Mouse (Mus musculus): Measurements from ENCODE around the gene Zhx3. TPM values are rescaled to one million over a fixed set of nuclear protein-coding genes. Genes with fewer than 3 reads are reported as not detected.

Gene Zhx3
- polyA plus RNA-seq, 1 experiment from 2014 or later, result 9.8 TPM

DNA sequence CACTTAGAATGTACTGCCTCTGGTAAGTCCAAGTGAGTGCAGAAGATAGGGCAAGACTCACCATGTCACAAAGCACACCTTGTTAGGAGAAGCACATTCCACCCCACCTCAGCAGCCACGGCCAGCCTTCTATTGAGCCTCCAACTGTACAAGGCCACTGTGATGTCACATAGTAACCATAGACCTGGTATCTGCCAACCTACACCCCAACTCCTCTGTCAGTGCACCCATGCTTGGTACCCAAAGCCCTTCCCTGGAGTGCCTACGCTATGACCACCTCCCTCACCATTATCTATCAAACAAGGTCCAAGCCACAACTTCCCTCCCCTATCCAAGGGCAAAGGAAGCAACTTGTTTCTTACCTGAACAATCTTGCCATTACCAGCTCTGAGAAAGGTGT lies 103.8 kb downstream of the Zhx3 start:
- H3K27me3 ChIP-seq (ENCODE audit: control insufficient read depth, insufficient read depth, low read length), result no peaks in the 10 kb centered on the region
- peaks cover 6% of the 10 kb centered on the region; the same call in 1 of the 2 replicates for H3K36me3 ChIP-seq (ENCODE audit: control insufficient read depth, insufficient read depth, low read length)
- no peaks in the 10 kb centered on the region for H3K9me3 ChIP-seq (ENCODE audit: control insufficient read depth, low read depth, low read length)
- ATAC-seq (ENCODE audit: insufficient number of reproducible peaks, insufficient read depth, low FRiP score, low read depth), result no peak
- no peak overlapping the region for H3K27ac ChIP-seq (ENCODE audit: low read length)
- no peaks in the 10 kb centered on the region for H3K4me1 ChIP-seq (ENCODE audit: control insufficient read depth, insufficient read depth, low read length)
- no peak overlapping the region for H3K4me2 ChIP-seq (replicated peaks; ENCODE audit: low read depth, low read length)
- no peak overlapping the region for H3K9ac ChIP-seq (replicated peaks; ENCODE audit: low read depth, low read length)
- no peak overlapping the region for H3K4me3 ChIP-seq (ENCODE audit: low read depth, low read length)
- WGBS, result 94% methylated on average over 2 of the region's 2 CpGs

DNA sequence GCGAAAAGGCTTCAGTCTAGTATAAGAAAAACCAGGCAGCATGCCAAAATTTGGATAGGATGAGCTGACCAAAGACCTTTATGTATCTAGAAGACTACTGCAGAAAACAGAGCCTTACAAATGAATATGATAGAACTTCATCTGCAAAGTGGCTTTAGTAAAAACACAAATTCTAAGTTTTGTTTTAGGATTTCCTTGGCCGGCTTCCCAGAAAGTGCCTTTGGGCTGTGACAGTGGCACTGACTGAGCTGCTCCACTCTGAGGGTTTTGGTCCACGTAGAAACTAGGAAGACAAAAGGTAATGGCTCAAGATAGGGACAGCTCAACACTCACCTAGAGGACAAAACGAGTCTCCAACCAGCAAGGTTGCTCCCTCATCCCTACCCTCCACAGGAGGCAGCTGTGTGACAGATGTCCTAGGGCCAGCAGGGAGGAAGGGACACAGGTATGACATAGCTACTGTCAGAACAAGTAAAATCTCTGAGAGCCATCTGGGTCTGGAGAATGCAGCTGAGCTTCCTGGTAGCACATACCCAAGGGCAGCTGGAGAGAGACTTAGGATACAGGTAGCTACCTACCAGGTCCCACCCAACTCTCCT lies 104.6 kb downstream of the Zhx3 start:
- Histone ChIP-seq H3K4me1 (ENCODE audit: control insufficient read depth, insufficient read depth, low read length) (no peaks in the 10 kb centered on the region), H3K27me3 (ENCODE audit: control insufficient read depth, insufficient read depth, low read length) (no peaks in the 10 kb centered on the region), H3K9ac (replicated peaks; ENCODE audit: low read depth, low read length) (no peak overlapping the region), H3K36me3 (ENCODE audit: control insufficient read depth, insufficient read depth, low read length) (peaks cover 9% of the 10 kb centered on the region; the same call in 1 of the 2 replicates), H3K4me3 (ENCODE audit: low read depth, low read length) (no peak overlapping the region), H3K27ac (ENCODE audit: low read length) (no peak overlapping the region), H3K4me2 (replicated peaks; ENCODE audit: low read depth, low read length) (no peak overlapping the region), H3K9me3 (ENCODE audit: control insufficient read depth, low read depth, low read length) (no peaks in the 10 kb centered on the region)
- ATAC-seq (ENCODE audit: insufficient number of reproducible peaks, insufficient read depth, low FRiP score, low read depth), result no peak
- WGBS, result 83% methylated on average over 4 of the region's 4 CpGs

- H3K4me3 ChIP-seq (ENCODE audit: low read depth, low read length), result no peak overlapping the region
- H3K27me3 ChIP-seq (ENCODE audit: control insufficient read depth, insufficient read depth, low read length), result no peaks in the 10 kb centered on the region
- no peak overlapping the region for H3K9ac ChIP-seq (replicated peaks; ENCODE audit: low read depth, low read length)
- H3K4me2 ChIP-seq (replicated peaks; ENCODE audit: low read depth, low read length), result no peak overlapping the region
- 98% methylated on average over 2 of the region's 2 CpGs for WGBS
- H3K27ac ChIP-seq (ENCODE audit: low read length), result no peak overlapping the region
- no peaks in the 10 kb centered on the region for H3K4me1 ChIP-seq (ENCODE audit: control insufficient read depth, insufficient read depth, low read length)
- H3K36me3 ChIP-seq (ENCODE audit: control insufficient read depth, insufficient read depth, low read length), result peaks cover 19% of the 10 kb centered on the region
- no peak for ATAC-seq (ENCODE audit: insufficient number of reproducible peaks, insufficient read depth, low FRiP score, low read depth)
- H3K9me3 ChIP-seq (ENCODE audit: control insufficient read depth, low read depth, low read length), result no peaks in the 10 kb centered on the region
These were observed 105.6 kb downstream of the Zhx3 start for GRCm38 (mm10) chr2:160767201-160767600.

DNA sequence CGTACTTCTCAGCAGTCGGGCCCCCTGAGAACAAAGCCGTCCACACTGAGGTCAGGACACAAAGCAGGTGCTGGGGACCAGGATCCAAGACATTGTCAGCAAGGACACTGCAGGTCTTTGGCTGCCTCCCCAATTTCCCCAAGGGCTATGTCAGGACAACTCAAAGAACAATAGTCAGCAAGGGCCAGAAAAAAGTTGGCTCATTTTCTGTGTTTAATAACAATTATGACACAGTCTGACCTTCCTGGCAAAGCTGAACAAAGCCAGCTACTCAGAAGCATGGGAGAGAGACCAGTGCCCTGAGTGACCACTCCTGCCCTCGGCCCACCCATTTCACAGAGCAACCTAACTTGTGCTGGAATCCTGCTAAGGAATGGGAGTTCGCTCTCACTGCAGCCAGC lies 106.4 kb downstream of the Zhx3 start:
- H3K4me2 ChIP-seq (replicated peaks; ENCODE audit: low read depth, low read length), result no peak overlapping the region
- no peak overlapping the region for H3K9ac ChIP-seq (replicated peaks; ENCODE audit: low read depth, low read length)
- peaks cover 27% of the 10 kb centered on the region for H3K36me3 ChIP-seq (ENCODE audit: control insufficient read depth, insufficient read depth, low read length)
- 77% methylated on average over 5 of the region's 5 CpGs for WGBS
- no peak for ATAC-seq (ENCODE audit: insufficient number of reproducible peaks, insufficient read depth, low FRiP score, low read depth)
- no peaks in the 10 kb centered on the region for H3K27me3 ChIP-seq (ENCODE audit: control insufficient read depth, insufficient read depth, low read length)
- no peaks in the 10 kb centered on the region for H3K4me1 ChIP-seq (ENCODE audit: control insufficient read depth, insufficient read depth, low read length)
- no peak overlapping the region for H3K27ac ChIP-seq (ENCODE audit: low read length)
- no peaks in the 10 kb centered on the region for H3K9me3 ChIP-seq (ENCODE audit: control insufficient read depth, low read depth, low read length)
- no peak overlapping the region for H3K4me3 ChIP-seq (ENCODE audit: low read depth, low read length)

- no peak overlapping the region for H3K4me3 ChIP-seq (ENCODE audit: low read depth, low read length)
- no peaks in the 10 kb centered on the region for H3K27me3 ChIP-seq (ENCODE audit: control insufficient read depth, insufficient read depth, low read length)
- H3K4me1 ChIP-seq (ENCODE audit: control insufficient read depth, insufficient read depth, low read length), result no peaks in the 10 kb centered on the region
- H3K9ac ChIP-seq (replicated peaks; ENCODE audit: low read depth, low read length), result no peak overlapping the region
- WGBS, result 62% methylated on average over 3 of the region's 3 CpGs
- no peak overlapping the region for H3K27ac ChIP-seq (ENCODE audit: low read length)
- peaks cover 35% of the 10 kb centered on the region for H3K36me3 ChIP-seq (ENCODE audit: control insufficient read depth, insufficient read depth, low read length)
- no peaks in the 10 kb centered on the region for H3K9me3 ChIP-seq (ENCODE audit: control insufficient read depth, low read depth, low read length)
- no peak overlapping the region for H3K4me2 ChIP-seq (replicated peaks; ENCODE audit: low read depth, low read length)
- no peak for ATAC-seq (ENCODE audit: insufficient number of reproducible peaks, insufficient read depth, low FRiP score, low read depth)
These were observed 107.7 kb downstream of the Zhx3 start for GRCm38 (mm10) chr2:160765096-160765495.

GRCm38 (mm10) chr2:160764386-160764785 lies 108.4 kb downstream of the Zhx3 start:
- Histone ChIP-seq H3K27ac (ENCODE audit: low read length) (no peak overlapping the region), H3K4me2 (replicated peaks; ENCODE audit: low read depth, low read length) (no peak overlapping the region), H3K9ac (replicated peaks; ENCODE audit: low read depth, low read length) (no peak overlapping the region), H3K9me3 (ENCODE audit: control insufficient read depth, low read depth, low read length) (no peaks in the 10 kb centered on the region), H3K4me1 (ENCODE audit: control insufficient read depth, insufficient read depth, low read length) (no peaks in the 10 kb centered on the region), H3K4me3 (ENCODE audit: low read depth, low read length) (no peak overlapping the region), H3K36me3 (ENCODE audit: control insufficient read depth, insufficient read depth, low read length) (peaks cover 42% of the 10 kb centered on the region), H3K27me3 (ENCODE audit: control insufficient read depth, insufficient read depth, low read length) (no peaks in the 10 kb centered on the region)
- WGBS, result 87% methylated on average over 2 of the region's 2 CpGs
- no peak for ATAC-seq (ENCODE audit: insufficient number of reproducible peaks, insufficient read depth, low FRiP score, low read depth)

DNA sequence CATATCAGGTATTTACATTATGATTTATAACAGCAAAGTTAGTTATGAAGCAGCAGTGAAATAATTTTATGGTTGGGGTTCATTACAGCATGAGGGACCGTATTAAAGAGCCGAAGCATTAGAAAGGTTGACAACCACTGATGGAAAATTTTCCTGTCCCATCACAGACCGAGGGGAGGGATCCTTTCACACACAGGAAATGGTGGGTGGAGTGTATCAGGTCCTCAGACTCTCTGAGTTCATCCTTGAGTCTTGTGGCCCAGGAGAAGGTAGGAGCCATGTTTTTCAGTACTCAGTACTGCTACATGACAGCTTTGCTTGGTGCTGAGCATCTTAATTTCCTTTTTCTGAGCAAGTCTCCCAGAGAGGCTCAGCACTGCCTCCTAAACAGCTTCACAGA lies 109.0 kb downstream of the Zhx3 start:
- no peak overlapping the region for H3K27ac ChIP-seq (ENCODE audit: low read length)
- H3K4me1 ChIP-seq (ENCODE audit: control insufficient read depth, insufficient read depth, low read length), result no peaks in the 10 kb centered on the region
- no peak overlapping the region for H3K9ac ChIP-seq (replicated peaks; ENCODE audit: low read depth, low read length)
- no peak for ATAC-seq (ENCODE audit: insufficient number of reproducible peaks, insufficient read depth, low FRiP score, low read depth)
- H3K9me3 ChIP-seq (ENCODE audit: control insufficient read depth, low read depth, low read length), result no peaks in the 10 kb centered on the region
- H3K36me3 ChIP-seq (ENCODE audit: control insufficient read depth, insufficient read depth, low read length), result peaks cover 47% of the 10 kb centered on the region
- 93% methylated on average over 3 of the region's 3 CpGs for WGBS
- H3K27me3 ChIP-seq (ENCODE audit: control insufficient read depth, insufficient read depth, low read length), result no peaks in the 10 kb centered on the region
- H3K4me2 ChIP-seq (replicated peaks; ENCODE audit: low read depth, low read length), result no peak overlapping the region
- H3K4me3 ChIP-seq (ENCODE audit: low read depth, low read length), result no peak overlapping the region

DNA sequence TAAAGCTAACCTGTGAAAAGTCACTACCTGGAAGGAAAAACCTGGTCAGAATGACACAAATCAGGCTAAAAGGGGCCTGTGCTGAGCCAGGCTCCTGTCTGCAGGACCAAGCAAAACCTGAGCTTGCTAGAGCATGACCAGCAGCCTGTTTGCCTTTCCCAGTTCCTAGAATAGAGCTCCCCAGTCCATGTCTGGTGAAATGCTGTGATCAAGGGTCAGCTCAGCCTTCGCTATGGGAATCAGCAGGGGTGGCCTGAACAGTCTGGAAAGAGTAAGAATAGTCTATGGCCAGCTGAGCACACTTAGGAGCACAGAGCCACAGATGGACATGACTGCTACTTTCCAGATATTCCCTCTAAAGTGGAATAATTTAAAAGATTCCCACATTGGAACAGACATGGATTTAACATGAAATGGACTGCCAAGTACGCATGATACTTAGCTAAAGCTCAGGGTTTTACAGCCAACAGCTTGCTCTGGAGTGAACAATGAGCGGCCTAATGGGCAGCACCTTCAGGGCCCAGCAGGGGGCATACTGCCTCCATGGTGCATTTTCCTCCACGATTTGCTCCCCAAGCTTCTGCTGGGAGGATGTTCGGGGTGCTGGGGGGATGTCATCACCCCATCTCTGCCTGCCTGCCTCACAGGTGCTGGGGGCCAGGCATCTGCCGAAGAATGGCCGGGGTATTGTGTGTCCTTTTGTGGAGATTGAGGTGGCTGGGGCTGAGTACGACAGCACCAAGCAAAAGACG lies 112.2 kb downstream of the Zhx3 start:
- WGBS, result 89% methylated on average over 9 of the region's 9 CpGs
- Histone ChIP-seq H3K4me2 (replicated peaks; ENCODE audit: low read depth, low read length) (no peak overlapping the region), H3K36me3 (ENCODE audit: control insufficient read depth, insufficient read depth, low read length) (peaks cover 76% of the 10 kb centered on the region), H3K27ac (ENCODE audit: low read length) (no peak overlapping the region), H3K27me3 (ENCODE audit: control insufficient read depth, insufficient read depth, low read length) (no peaks in the 10 kb centered on the region), H3K4me3 (ENCODE audit: low read depth, low read length) (no peak overlapping the region), H3K4me1 (ENCODE audit: control insufficient read depth, insufficient read depth, low read length) (no peaks in the 10 kb centered on the region), H3K9ac (replicated peaks; ENCODE audit: low read depth, low read length) (no peak overlapping the region), H3K9me3 (ENCODE audit: control insufficient read depth, low read depth, low read length) (no peaks in the 10 kb centered on the region)
- no peak for ATAC-seq (ENCODE audit: insufficient number of reproducible peaks, insufficient read depth, low FRiP score, low read depth)

All from stomach, embryonic 14.5 days (tissue).